Mouse (Mus musculus): ENCODE measurements around the gene Cul9. TPM values are rescaled to one million over a fixed set of nuclear protein-coding genes. Genes with fewer than 3 reads are reported as not detected.
"Not testable (repeated sequence)": the region's sequence is repeated elsewhere in the genome, so short reads cannot be mapped to it uniquely, and the experiment has no call there.

The Cul9 gene
- total RNA-seq, 1 experiment: 1.8 TPM

- in situ Hi-C loops (cut with MboI; ENCODE audit: low sequenced_read_pairs in 2 of 2, unreplicated experiment in 2 of 2): no loop called here
- TF ChIP-seq MAFK (IDR thresholded peaks at IDR 0.05; ENCODE audit: insufficient read depth, low read depth, low read length) (no peak), CHD2 (IDR thresholded peaks at IDR 0.05; ENCODE audit: low read depth, low read length) (no peak), HCFC1 (IDR thresholded peaks at IDR 0.05; ENCODE audit: borderline replicate concordance, insufficient read depth, low read length) (no peak), ZNF384 (IDR thresholded peaks at IDR 0.05; ENCODE audit: low read depth, low read length) (no peak), ZC3H11A (IDR thresholded peaks at IDR 0.05; ENCODE audit: borderline replicate concordance, low read depth, low read length) (no peak)
Observed at GRCm38 (mm10) chr17:46559146-46559545, 13.0 kb upstream of the Cul9 start.

GRCm38 (mm10) chr17:46558151-46558550 lies 12.0 kb upstream of the Cul9 start:
- Histone ChIP-seq H3K27ac (ENCODE audit: insufficient read depth, low read depth, low read length, poor library complexity, severe bottlenecking) (no peak overlapping the region), H3K9ac (ENCODE audit: insufficient read depth, low read depth, low read length, poor library complexity, severe bottlenecking) (no peak overlapping the region), H3K4me3 (ENCODE audit: insufficient read depth in 1 of 2, low read depth in 1 of 2, low read length in 2 of 2, poor library complexity in 1 of 2, severe bottlenecking in 1 of 2) (no peak overlapping the region), H3K4me1 (ENCODE audit: control insufficient read depth in 2 of 2, insufficient read depth in 2 of 2, low read length in 2 of 2, poor library complexity in 1 of 2) (peaks cover 5 to 7% of the 10 kb centered on the region in 2 experiments; a peak in 2 of 4 replicates), H3K36me3 (ENCODE audit: control insufficient read depth, insufficient read depth, low read length, poor library complexity, severe bottlenecking) (no peaks in the 10 kb centered on the region), H3K9me3 (ENCODE audit: control insufficient read depth, insufficient read depth, low read depth, low read length) (no peaks in the 10 kb centered on the region)
- in situ Hi-C loops (cut with MboI; ENCODE audit: low sequenced_read_pairs in 2 of 2, unreplicated experiment in 2 of 2): no loop called here
- no peak for TF ChIP-seq HCFC1 (IDR thresholded peaks at IDR 0.05; ENCODE audit: borderline replicate concordance, insufficient read depth, low read length)
- TF ChIP-seq MAFK (IDR thresholded peaks at IDR 0.05; ENCODE audit: insufficient read depth, low read depth, low read length): no peak
- DNase-seq (ENCODE audit: low read depth, low spot score): no peak

More at GRCm38 (mm10) chr17:46559146-46559545, 13.0 kb upstream of the Cul9 start:
- Histone ChIP-seq H3K27ac (ENCODE audit: insufficient read depth, low read depth, low read length, poor library complexity, severe bottlenecking) (no peak overlapping the region), H3K36me3 (ENCODE audit: control insufficient read depth, insufficient read depth, low read length, poor library complexity, severe bottlenecking) (no peaks in the 10 kb centered on the region), H3K4me3 (ENCODE audit: insufficient read depth in 1 of 2, low read depth in 1 of 2, low read length in 2 of 2, poor library complexity in 1 of 2, severe bottlenecking in 1 of 2) (no peak overlapping the region), H3K9ac (ENCODE audit: insufficient read depth, low read depth, low read length, poor library complexity, severe bottlenecking) (no peak overlapping the region), H3K9me3 (ENCODE audit: control insufficient read depth, insufficient read depth, low read depth, low read length) (no peaks in the 10 kb centered on the region), H3K4me1 (ENCODE audit: control insufficient read depth in 2 of 2, insufficient read depth in 2 of 2, low read length in 2 of 2, poor library complexity in 1 of 2) (peaks cover 0 to 5% of the 10 kb centered on the region in 2 experiments; a peak in 2 of 4 replicates)
- no peak for DNase-seq (ENCODE audit: low read depth, low spot score)

GRCm38 (mm10) chr17:46557321-46557720 lies 11.1 kb upstream of the Cul9 start:
- H3K27ac ChIP-seq (ENCODE audit: insufficient read depth, low read depth, low read length, poor library complexity, severe bottlenecking); H3K4me1 ChIP-seq (ENCODE audit: control insufficient read depth in 2 of 2, insufficient read depth in 2 of 2, low read length in 2 of 2, poor library complexity in 1 of 2); H3K4me3 ChIP-seq (ENCODE audit: insufficient read depth in 1 of 2, low read depth in 1 of 2, low read length in 2 of 2, poor library complexity in 1 of 2, severe bottlenecking in 1 of 2); H3K9me3 ChIP-seq (ENCODE audit: control insufficient read depth, insufficient read depth, low read depth, low read length); H3K36me3 ChIP-seq (ENCODE audit: control insufficient read depth, insufficient read depth, low read length, poor library complexity, severe bottlenecking); DNase-seq (ENCODE audit: low read depth, low spot score); in situ Hi-C loops (cut with MboI; ENCODE audit: low sequenced_read_pairs in 2 of 2, unreplicated experiment in 2 of 2); H3K9ac ChIP-seq (ENCODE audit: insufficient read depth, low read depth, low read length, poor library complexity, severe bottlenecking): not testable (repeated sequence)

- H3K4me1 ChIP-seq (ENCODE audit: control insufficient read depth in 2 of 2, insufficient read depth in 2 of 2, low read length in 2 of 2, poor library complexity in 1 of 2): peaks cover 5 to 7% of the 10 kb centered on the region in 2 experiments; a peak in 2 of 4 replicates
- TF ChIP-seq ZNF384 (IDR thresholded peaks at IDR 0.05; ENCODE audit: low read depth, low read length) (no peak), HCFC1 (IDR thresholded peaks at IDR 0.05; ENCODE audit: borderline replicate concordance, insufficient read depth, low read length) (no peak; the same call in 1 of the 2 replicates), MAFK (IDR thresholded peaks at IDR 0.05; ENCODE audit: insufficient read depth, low read depth, low read length) (no peak), CHD2 (IDR thresholded peaks at IDR 0.05; ENCODE audit: low read depth, low read length) (no peak), ZC3H11A (IDR thresholded peaks at IDR 0.05; ENCODE audit: borderline replicate concordance, low read depth, low read length) (no peak)
Observed at GRCm38 (mm10) chr17:46556584-46556945, 10.4 kb upstream of the Cul9 start.

More at GRCm38 (mm10) chr17:46556584-46556945, 10.4 kb upstream of the Cul9 start:
- Histone ChIP-seq H3K27ac (ENCODE audit: insufficient read depth, low read depth, low read length, poor library complexity, severe bottlenecking) (peak overlapping the region; percentile 35; the same call in 1 of the 2 replicates), H3K9me3 (ENCODE audit: control insufficient read depth, insufficient read depth, low read depth, low read length) (no peaks in the 10 kb centered on the region), H3K36me3 (ENCODE audit: control insufficient read depth, insufficient read depth, low read length, poor library complexity, severe bottlenecking) (peaks cover 2% of the 10 kb centered on the region; the same call in 1 of the 2 replicates), H3K9ac (ENCODE audit: insufficient read depth, low read depth, low read length, poor library complexity, severe bottlenecking) (peak overlapping the region; percentile 79), H3K4me3 (ENCODE audit: insufficient read depth in 1 of 2, low read depth in 1 of 2, low read length in 2 of 2, poor library complexity in 1 of 2, severe bottlenecking in 1 of 2) (peak overlapping the region; percentile 50 to 98)
- in situ Hi-C loops (cut with MboI; ENCODE audit: low sequenced_read_pairs in 2 of 2, unreplicated experiment in 2 of 2): no loop called here
- DNase-seq (ENCODE audit: low read depth, low spot score): no peak

Measured in ES-E14 (cell line).